Mouse (Mus musculus) hindbrain, embryonic 11.5 days (tissue): ENCODE data around the gene Kdm1a. TPM values are rescaled to one million over a fixed set of nuclear protein-coding genes. Genes with fewer than 3 reads are reported as not detected.

Experiments used
- ATAC-seq: fragments of 200-750 bp; cut with Nextera tagmentation; 2 replicates; pipeline ENCODE4 v1.8.0; 2017; ENCODE audit warnings: mild to moderate bottlenecking, moderate TSS enrichment, moderate library complexity; ENCODE audit not compliant: low FRiP score
- DNase-seq: peaks from one replicate; pipeline ENCODE4 v3.0.0-alpha.2; 2015; ENCODE audit warnings: low spot score
- H3K27ac ChIP-seq: fragments of 300-500 bp; sonication (generic); 2 replicates; pipeline ENCODE4 v1.5.1; 2014; ENCODE audit warnings: mild to moderate bottlenecking, low read depth, low read length
- H3K27me3 ChIP-seq: fragments of 300-500 bp; sonication (generic); 2 replicates; pipeline ENCODE4 v1.6.1; 2014; ENCODE audit warnings: mild to moderate bottlenecking, low read length, moderate library complexity, mixed read lengths; ENCODE audit not compliant: control insufficient read depth, insufficient read depth
- H3K36me3 ChIP-seq: fragments of 300-500 bp; sonication (generic); 2 replicates; pipeline ENCODE4 v1.6.1; 2014; ENCODE audit warnings: mild to moderate bottlenecking, low read length, moderate library complexity, mixed read lengths; ENCODE audit not compliant: control insufficient read depth, insufficient read depth
- H3K4me1 ChIP-seq: fragments of 300-500 bp; sonication (generic); replicated peaks from 2 replicates; pipeline ENCODE4 v1.6.1; 2014; ENCODE audit warnings: low read length, mixed read lengths; ENCODE audit not compliant: control insufficient read depth, insufficient read depth
- H3K4me2 ChIP-seq: fragments of 300-500 bp; sonication (generic); replicated peaks from 2 replicates; pipeline ENCODE4 v1.6.1; 2014; ENCODE audit warnings: mild to moderate bottlenecking, low read depth, low read length
- H3K4me3 ChIP-seq: fragments of 300-500 bp; sonication (generic); 2 replicates; pipeline ENCODE4 v1.5.1; 2014; ENCODE audit warnings: low read depth, low read length
- H3K9ac ChIP-seq: fragments of 300-500 bp; sonication (generic); 2 replicates; pipeline ENCODE4 v1.6.1; 2014; ENCODE audit warnings: low read depth, low read length
- H3K9me3 ChIP-seq: fragments of 300-500 bp; sonication (generic); 2 replicates; pipeline ENCODE4 v1.6.1; 2016; ENCODE audit warnings: low read length; ENCODE audit not compliant: control insufficient read depth
- WGBS: fragments of 180-500 bp; shearing (Covaris S2); extraction: QIAGEN DNeasy Blood & Tissue Kit; methylation state at CpG from one replicate; pipeline ENCODE4 v1.1.7; 2014; 5-methylcytosine and 5-hydroxymethylcytosine counted together
- polyA plus RNA-seq: library from polyadenylated mRNA; unstranded; fragments of >200 nt; fragmentation: Nextera tagmentation; extraction: Ambion mirVana; gene quantifications from 2 replicates; pipeline ENCODE4 v1.2.1, GENCODE M21; 2014

Kdm1a gene
- 91.7 and 102 TPM in 2 replicates for polyA plus RNA-seq

- Histone ChIP-seq H3K9me3 (no peaks in the 10 kb centered on the region), H3K27me3 (no peaks in the 10 kb centered on the region), H3K4me3 (peak within 1 kb of the TSS; percentile 99), H3K27ac (peak within 1 kb of the TSS; percentile 94), H3K4me1 (no peaks in the 10 kb centered on the region; the same call in 1 of the 2 replicates), H3K36me3 (no peaks in the 10 kb centered on the region), H3K9ac (peak within 1 kb of the TSS; percentile 99), H3K4me2 (peak within 1 kb of the TSS; percentile 50)
- WGBS: under 1% methylated on average over 45 of the region's 45 CpGs
- DNase-seq (peak; percentile 99), ATAC-seq (peak; percentile 93)
These were observed at the start of gene Kdm1a for GRCm38 (mm10) chr4:136602568-136602967. Gene Kdm1a (minus strand): TSS chr4:136602723.

GRCm38 (mm10) chr4:136651882-136652527, 49.5 kb upstream of the Kdm1a start:
- H3K27ac ChIP-seq: no peak overlapping the region
- no peak for DNase-seq
- WGBS: 79% methylated on average over 13 of the region's 13 CpGs

GRCm38 (mm10) chr4:136651357-136651811, 48.9 kb upstream of the Kdm1a start:
- Histone ChIP-seq H3K9ac (no peak overlapping the region), H3K4me1 (no peaks in the 10 kb centered on the region), H3K27me3 (no peaks in the 10 kb centered on the region), H3K4me3 (no peak overlapping the region), H3K36me3 (0 out of 2 replicates have a peak, but pooled peaks cover 4% of the 10 kb centered on the region), H3K27ac (no peak overlapping the region), H3K4me2 (no peak overlapping the region), H3K9me3 (no peaks in the 10 kb centered on the region)
- WGBS: 70% methylated on average over 3 of the region's 3 CpGs
- DNase-seq: peak; percentile 77
- peak; percentile 39; the same call in 1 of the 2 replicates for ATAC-seq

More at GRCm38 (mm10) chr4:136651882-136652527, 49.5 kb upstream of the Kdm1a start:
- Histone ChIP-seq H3K4me3 (no peak overlapping the region), H3K9ac (no peak overlapping the region), H3K9me3 (no peaks in the 10 kb centered on the region), H3K4me1 (no peaks in the 10 kb centered on the region), H3K27me3 (no peaks in the 10 kb centered on the region), H3K36me3 (peaks cover 4% of the 10 kb centered on the region; the same call in 1 of the 2 replicates), H3K4me2 (no peak overlapping the region)
- no peak for ATAC-seq

- H3K36me3 ChIP-seq: no peaks in the 10 kb centered on the region
- H3K27ac ChIP-seq: no peak overlapping the region
- no peak overlapping the region for H3K4me3 ChIP-seq
- H3K4me2 ChIP-seq: no peak overlapping the region
- no peak overlapping the region for H3K9ac ChIP-seq
- ATAC-seq: no peak
- H3K27me3 ChIP-seq: no peaks in the 10 kb centered on the region
- no peak for DNase-seq
- no peaks in the 10 kb centered on the region for H3K4me1 ChIP-seq
- H3K9me3 ChIP-seq: no peaks in the 10 kb centered on the region
- WGBS: 79% methylated on average over 8 of the region's 8 CpGs
These were observed 47.7 kb upstream of the Kdm1a start for GRCm38 (mm10) chr4:136650261-136650660.

- H3K9ac ChIP-seq: no peak overlapping the region
- WGBS: 41% methylated on average over 13 of the region's 13 CpGs
These were observed 47.1 kb upstream of the Kdm1a start for GRCm38 (mm10) chr4:136649480-136650196.

GRCm38 (mm10) chr4:136648922-136649479, 46.5 kb upstream of the Kdm1a start:
- no peak overlapping the region for H3K4me2 ChIP-seq
- peak; percentile 22; the same call in 1 of the 2 replicates for ATAC-seq
- WGBS: 20% methylated on average over 11 of the region's 11 CpGs
- no peaks in the 10 kb centered on the region for H3K9me3 ChIP-seq
- no peaks in the 10 kb centered on the region for H3K36me3 ChIP-seq
- no peaks in the 10 kb centered on the region for H3K4me1 ChIP-seq
- no peak overlapping the region for H3K27ac ChIP-seq
- H3K4me3 ChIP-seq: no peak overlapping the region
- peak; percentile 89 for DNase-seq
- H3K27me3 ChIP-seq: no peaks in the 10 kb centered on the region
- no peak overlapping the region for H3K9ac ChIP-seq

More at GRCm38 (mm10) chr4:136649480-136650196, 47.1 kb upstream of the Kdm1a start:
- ATAC-seq: peak; percentile 26; the same call in 1 of the 2 replicates
- no peak overlapping the region for H3K4me2 ChIP-seq
- no peaks in the 10 kb centered on the region for H3K36me3 ChIP-seq
- no peaks in the 10 kb centered on the region for H3K9me3 ChIP-seq
- no peaks in the 10 kb centered on the region for H3K4me1 ChIP-seq
- no peak for DNase-seq
- no peak overlapping the region for H3K27ac ChIP-seq
- no peaks in the 10 kb centered on the region for H3K27me3 ChIP-seq
- H3K4me3 ChIP-seq: no peak overlapping the region

GRCm38 (mm10) chr4:136638890-136639289, 36.4 kb upstream of the Kdm1a start:
- H3K4me3 ChIP-seq: no peak overlapping the region
- H3K9me3 ChIP-seq: no peaks in the 10 kb centered on the region
- peak overlapping the region; percentile 30; the same call in 1 of the 2 replicates for H3K4me2 ChIP-seq
- no peak overlapping the region for H3K27ac ChIP-seq
- no peaks in the 10 kb centered on the region for H3K36me3 ChIP-seq
- peaks cover 17% of the 10 kb centered on the region for H3K27me3 ChIP-seq
- 7% methylated on average over 10 of the region's 10 CpGs for WGBS
- H3K9ac ChIP-seq: no peak overlapping the region
- H3K4me1 ChIP-seq: 0 out of 2 replicates have a peak, but pooled peaks cover 4% of the 10 kb centered on the region
- peak; percentile 40 for ATAC-seq
- peak; percentile 78 for DNase-seq

- Histone ChIP-seq H3K4me3 (no peak overlapping the region), H3K4me2 (no peak overlapping the region; the same call in 1 of the 2 replicates), H3K27me3 (peaks cover 17% of the 10 kb centered on the region), H3K4me1 (0 out of 2 replicates have a peak, but pooled peaks cover 4% of the 10 kb centered on the region), H3K9ac (no peak overlapping the region), H3K9me3 (no peaks in the 10 kb centered on the region), H3K36me3 (no peaks in the 10 kb centered on the region), H3K27ac (no peak overlapping the region)
- DNase-seq: peak; percentile 38
- WGBS: 35% methylated on average over 7 of the region's 7 CpGs
- ATAC-seq: no peak
These were observed 35.8 kb upstream of the Kdm1a start for GRCm38 (mm10) chr4:136638230-136638750.
